Mouse (Mus musculus) embryo, embryonic 10.5 days (tissue): ENCODE measurements around the gene Qtrt1.

Experiments used
- DNase-seq: peaks from one replicate; pipeline ENCODE4 v3.0.0-alpha.2; 2015; ENCODE audit warnings: low spot score

Gene Qtrt1

GRCm38 (mm10) chr9:21411669-21412550 is at the start of gene Qtrt1:
TSS of gene Qtrt1 (plus strand) at chr9:21411837.
- peak; percentile 95 for DNase-seq

DNA sequence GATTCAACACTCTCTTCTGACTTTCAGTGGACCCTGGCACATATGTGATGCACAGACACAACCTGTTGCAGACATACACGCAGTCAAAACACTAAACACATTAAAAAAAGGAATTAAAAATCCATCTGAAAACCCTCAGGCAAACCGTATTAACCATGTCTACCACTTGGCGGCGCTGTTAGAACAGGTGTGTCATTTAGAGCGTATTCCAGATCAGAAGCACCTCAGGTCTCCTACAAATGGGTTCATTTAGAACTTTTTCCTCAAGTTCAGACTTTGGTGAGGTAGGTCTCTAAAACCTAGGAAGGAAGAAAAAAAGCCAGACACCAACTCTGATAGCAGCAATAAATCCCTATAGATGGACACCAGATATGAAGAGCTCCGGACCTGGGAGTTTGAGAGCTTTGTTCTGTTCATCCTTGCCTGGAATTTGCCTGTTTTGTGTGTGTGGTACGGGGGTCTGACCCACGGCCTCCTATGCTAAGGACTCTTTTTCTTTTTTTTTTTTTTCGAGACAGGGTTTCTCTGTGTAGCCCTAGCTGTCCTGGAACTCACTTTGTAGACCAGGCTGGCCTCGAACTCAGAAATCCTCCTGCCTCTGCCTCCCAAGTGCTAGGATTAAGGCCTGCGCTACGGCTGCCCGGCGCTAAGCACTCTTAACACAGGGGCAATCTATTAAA is 45.0 kb upstream of the Qtrt1 start:
- peak; percentile 75 for DNase-seq

DNA sequence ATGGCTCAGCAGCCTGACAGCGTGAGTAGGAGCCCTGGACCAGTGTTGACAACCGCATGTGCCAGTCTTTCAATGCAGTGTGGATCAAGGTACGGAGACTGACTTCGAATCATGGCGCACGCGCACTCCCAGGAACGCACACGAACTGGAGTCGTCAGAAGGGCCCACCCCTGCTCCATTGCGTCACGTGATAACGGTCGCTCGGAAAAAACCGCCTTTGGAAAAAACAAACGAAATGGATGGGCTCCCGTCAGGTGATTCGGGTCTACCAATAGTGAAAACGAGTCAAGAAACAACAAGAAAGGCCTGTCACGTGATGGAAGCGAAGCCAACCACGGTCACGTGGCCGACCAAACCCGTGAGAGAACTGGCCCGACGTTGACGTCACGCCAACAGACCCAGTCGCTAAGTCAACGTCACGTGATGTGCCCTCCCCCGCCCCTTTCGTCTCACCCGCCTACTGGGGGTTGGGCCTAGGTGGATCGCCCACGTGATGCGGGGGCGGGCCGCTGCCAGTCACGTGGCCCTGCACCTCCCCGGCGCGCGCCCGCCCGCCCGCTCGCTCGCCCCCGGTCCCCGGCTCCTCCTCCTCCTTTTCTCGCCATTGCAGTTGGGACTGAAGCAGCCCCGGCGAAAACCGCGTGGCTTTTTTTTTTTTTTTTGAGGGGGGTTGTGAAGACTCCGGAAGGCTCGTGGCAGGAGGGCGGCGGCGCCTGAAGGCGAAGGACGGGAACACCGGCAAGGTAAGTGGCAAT is 44.1 kb upstream of the Qtrt1 start, which contains the start of gene Ilf3:
Ilf3 (plus strand) TSS at position 515 of the 755 bp plus-strand sequence.
- DNase-seq: peak; percentile 100

- DNase-seq: peak; percentile 85
These were observed 43.5 kb upstream of the Qtrt1 start for GRCm38 (mm10) chr9:21368131-21368584.

- no peak for DNase-seq
These were observed 42.6 kb upstream of the Qtrt1 start for GRCm38 (mm10) chr9:21369080-21369479.

DNA sequence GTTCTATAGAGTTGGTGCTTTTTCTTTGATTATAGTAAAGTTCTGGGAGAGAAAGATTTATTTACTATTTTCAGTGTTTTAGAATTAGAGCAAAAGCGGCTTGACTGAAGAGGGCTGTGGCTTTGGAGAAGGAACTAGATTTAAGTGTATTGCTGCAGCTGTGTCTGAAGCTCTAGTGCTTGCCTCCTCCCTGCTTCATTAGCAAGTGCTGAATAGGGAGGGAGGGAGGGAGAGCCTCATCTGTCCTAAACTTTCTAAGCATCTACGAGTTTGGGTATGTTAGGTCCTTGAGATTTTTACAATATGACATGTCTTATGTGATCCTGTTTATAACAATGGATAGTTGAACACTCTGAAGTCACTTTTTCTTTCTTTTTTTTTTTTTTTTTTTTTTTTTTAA is 40.8 kb upstream of the Qtrt1 start:
- no peak for DNase-seq

GRCm38 (mm10) chr9:21372508-21372907 is 39.1 kb upstream of the Qtrt1 start:
- DNase-seq: no peak

DNA sequence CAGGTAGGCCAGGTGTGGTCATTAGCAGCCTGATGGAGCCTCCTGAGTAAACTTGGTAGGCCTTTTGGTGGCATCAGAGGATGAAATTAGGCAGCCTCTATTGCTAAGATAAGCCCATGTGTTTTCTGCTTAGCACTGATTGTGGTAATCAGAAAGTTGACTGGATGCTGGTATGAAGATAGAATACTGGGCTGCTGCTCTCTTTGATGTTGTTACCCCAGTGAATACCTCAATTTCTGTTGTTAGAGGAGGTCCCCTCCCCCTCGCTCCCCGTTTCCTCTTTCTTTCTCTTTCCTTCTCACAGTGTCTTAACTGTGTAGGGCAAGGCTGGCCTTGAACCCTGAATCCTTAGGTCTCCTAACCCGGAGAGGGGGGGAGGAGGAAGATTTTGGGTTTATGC is 32.4 kb upstream of the Qtrt1 start:
- DNase-seq: no peak

DNA sequence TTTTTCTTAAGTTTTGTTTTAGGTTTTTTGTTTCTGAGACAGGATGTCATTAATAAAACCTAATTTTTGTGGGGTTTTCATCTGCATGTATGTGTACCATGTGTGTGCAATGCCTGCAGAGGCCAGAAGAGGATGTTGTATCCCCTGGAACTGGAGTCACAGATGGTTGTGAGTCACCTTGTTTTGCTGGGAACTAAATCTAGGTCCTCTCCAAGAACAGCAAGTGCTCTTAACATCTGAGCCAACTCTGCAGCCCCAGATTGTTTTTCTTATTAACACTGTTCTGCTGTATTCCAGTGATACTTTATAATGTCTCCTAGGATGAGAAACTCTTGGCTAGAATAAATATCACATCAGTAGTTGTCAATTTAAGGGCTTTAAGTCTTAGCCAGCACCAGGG is 30.8 kb upstream of the Qtrt1 start:
- DNase-seq: no peak

- no peak for DNase-seq
These were observed 27.7 kb upstream of the Qtrt1 start for GRCm38 (mm10) chr9:21383966-21384365.

GRCm38 (mm10) chr9:21392646-21393175 is 18.9 kb upstream of the Qtrt1 start:
- DNase-seq: no peak

DNA sequence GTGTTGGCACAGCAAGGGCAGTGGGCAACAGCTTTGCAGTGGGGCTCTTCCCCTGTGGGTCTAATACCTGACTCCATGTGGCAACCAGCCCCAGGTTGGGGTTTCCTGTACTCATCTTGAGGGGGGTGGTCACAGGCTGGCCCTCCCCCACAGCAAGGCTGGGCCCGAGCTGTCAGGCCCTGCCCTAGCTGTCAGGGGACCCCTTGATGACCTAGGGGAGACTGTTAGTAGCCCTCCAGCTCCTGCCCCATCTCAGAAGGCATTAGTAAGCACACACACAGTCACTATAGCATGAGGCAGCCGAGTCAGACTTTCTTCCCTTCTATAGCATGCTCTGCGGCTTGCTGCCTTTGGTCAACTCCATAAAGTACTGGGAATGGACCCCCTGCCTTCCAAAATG is 15.9 kb upstream of the Qtrt1 start:
- DNase-seq: no peak

- DNase-seq: no peak
These were observed 14.5 kb upstream of the Qtrt1 start for GRCm38 (mm10) chr9:21397170-21397569.

- DNase-seq: no peak
These were observed 10.6 kb upstream of the Qtrt1 start for GRCm38 (mm10) chr9:21401042-21401441.

GRCm38 (mm10) chr9:21402764-21403253 is 8.8 kb upstream of the Qtrt1 start:
- DNase-seq: no peak

DNA sequence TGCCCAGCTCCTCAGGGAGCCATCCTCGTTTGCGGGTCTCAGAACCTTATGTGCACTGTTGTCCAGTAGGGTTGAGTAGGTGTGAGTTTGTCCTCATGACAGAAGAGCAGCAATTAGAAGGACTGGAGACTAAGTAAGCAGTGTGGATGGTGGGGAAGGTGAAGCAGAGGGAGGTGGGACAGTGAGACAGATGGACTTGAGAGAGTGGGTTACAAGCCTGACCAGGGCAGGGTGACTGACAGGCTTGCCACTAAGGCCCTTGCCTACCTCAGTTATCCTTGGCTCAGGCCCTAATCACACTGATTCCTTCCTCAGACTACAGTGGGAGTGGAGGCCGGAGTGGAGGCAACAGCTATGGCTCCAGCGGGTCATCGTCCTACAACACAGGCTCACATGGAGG is 7.9 kb upstream of the Qtrt1 start:
- no peak for DNase-seq

DNA sequence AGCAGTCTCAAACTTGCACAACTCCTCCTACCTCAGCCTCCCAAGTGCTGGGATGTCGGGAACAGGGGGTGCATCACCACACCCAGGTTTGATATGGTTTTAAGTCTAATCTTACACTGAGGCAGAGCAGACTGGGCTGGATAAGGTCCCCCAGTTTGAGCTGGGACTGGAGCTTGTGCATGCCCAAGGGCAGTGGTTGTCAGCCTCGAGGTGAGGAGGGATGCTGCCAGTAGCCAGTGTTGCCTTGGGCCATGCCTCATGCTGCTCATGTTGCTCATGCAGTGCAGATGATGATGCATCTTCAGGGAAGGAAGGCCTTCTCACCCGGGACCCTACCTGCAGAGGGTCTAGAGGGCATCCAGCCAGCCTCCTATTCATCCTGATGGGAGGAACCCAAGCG is 6.1 kb upstream of the Qtrt1 start:
- DNase-seq: no peak

DNA sequence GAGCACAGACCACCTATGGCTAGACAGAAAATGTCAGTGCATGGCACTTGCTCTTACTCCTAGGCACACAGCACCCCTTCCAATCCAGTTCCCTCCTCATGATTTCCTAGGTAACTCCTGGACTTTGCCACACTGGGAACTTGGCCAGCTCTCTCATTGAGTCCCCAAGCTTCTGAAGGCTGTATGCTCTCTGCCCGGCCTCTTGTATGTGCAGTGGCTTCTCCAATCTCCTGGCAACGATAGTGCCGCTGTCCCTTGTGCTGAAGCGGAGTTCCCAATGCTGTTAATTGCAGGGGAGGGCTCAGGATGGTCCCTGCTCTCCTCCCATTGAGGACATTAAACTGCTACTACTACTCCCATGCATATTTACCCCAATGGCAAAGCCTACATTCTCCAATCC is 3.7 kb upstream of the Qtrt1 start:
- peak; percentile 41 for DNase-seq

DNA sequence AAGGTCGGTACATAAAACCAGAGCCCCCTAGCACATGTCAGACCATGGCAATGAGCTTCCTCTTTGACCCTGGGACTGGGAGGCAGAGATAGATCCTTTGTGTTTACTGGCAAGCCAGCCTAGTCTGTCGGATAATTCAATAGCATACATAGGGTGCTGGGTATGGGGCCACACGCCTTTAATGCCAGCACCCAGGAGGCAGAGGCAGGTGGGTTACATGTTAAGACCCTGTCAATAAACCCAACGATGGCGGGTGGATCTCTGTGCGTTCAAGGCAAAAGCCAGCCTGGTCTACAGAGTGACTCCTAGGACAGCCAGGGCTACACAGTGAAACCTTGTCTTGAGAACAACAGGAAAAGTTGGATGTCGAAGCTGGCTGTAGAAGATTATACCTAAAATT is 3.0 kb upstream of the Qtrt1 start:
- DNase-seq: no peak

- DNase-seq: peak; percentile 89
These were observed 1.9 kb upstream of the Qtrt1 start for GRCm38 (mm10) chr9:21409592-21410317.

DNA sequence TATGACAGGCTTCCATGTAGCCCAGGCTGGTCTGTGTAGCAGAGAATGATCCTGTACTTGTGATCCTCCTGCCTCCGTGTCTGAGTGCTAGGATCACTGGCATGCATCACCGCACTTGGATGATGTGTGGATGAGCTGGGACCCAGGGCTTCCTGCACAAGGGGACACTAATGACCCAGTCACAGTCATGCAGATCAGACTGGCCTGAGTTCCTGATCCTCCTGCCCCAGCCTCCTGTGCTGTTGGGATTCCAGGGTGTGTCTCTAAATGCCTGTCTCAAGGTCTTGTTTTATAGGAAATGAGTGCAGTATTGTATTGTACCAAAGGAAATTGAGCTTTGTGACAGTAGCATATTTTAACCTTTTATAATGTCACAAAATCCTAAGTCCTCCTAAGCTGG is 6.2 kb downstream of the Qtrt1 start:
- DNase-seq: no peak
